Mouse (Mus musculus): Measurements from ENCODE around the gene Olfr592. TPM values are rescaled to one million over a fixed set of nuclear protein-coding genes. Genes with fewer than 3 reads are reported as not detected.

The Olfr592 gene
- 0.02 TPM in 1 of 2 replicates, not detected in the other for polyA plus RNA-seq (2012; ENCODE audit: low replicate concordance)

GRCm38 (mm10) chr7:103184503-103184902, at the start of gene Olfr592:
Gene Olfr592 (plus strand): TSS chr7:103184803.

GRCm38 (mm10) chr7:103140579-103140978, 44.0 kb upstream of the Olfr592 start, which contains the start of gene Olfr588-ps1:
Gene Olfr588-ps1 (plus strand): TSS chr7:103140879.

DNA sequence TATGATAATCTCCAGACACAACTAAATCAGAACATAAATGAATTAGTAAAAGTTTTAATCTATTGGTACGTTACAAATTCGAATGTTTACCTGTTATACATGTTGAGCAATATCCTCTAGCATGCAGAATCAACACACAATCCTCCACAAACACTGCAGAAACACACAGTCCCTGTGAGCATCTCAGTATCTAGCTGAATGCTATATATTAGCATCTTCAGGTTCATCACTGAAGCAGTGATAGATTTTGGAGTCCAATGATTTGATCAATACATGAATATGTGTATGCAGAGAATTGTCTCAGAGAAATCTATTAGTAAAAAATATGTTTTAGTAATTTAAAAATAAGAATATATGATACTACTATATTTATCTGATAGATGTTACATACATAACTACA, 28.3 kb upstream of the Olfr592 start, which contains the start of gene Olfr589:
Olfr589 (minus strand) TSS at position 101 of the 400 bp plus-strand sequence.

DNA sequence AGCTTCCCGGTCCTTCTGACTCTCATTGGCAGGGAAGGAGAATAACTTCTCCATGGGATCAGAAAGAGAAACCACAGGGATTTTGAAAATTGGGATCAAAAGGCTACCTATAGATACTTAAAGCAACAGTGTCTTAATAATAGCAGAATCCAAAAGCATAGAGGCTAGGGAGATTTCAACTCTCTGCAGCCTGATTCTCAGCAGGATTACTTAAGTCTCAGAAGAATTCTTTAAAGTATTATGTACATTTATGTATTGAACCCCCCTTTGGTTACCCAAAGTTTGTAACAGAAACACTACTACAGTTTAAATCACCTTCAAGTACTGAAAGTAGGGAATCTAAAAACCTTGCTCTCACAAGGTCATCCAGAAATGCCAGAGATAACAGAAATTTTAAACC, 6.4 kb upstream of the Olfr592 start, which contains the start of gene Olfr591:
Olfr591 (minus strand) TSS at position 101 of the 400 bp plus-strand sequence.

DNA sequence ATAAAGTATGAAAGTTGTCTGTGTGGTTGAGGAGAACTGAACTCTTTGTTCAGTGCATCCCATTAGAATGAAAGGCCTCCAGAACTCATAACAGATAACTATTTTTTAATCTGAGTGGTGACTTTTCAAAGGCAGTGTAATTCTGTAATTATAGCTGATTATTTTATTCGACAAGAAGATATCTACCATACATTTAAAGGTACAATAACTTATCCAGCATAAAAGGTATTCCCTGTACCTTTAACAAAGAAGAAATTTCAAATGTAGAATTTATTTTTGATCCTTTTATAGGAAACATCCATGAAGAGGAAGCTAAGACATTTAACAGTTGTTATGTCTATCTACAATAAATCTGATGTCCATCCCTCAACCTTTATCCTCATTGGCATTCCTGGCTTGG, 27.0 kb downstream of the Olfr592 start, which contains the start of gene Olfr593:
Olfr593 (plus strand) TSS at position 301 of the 400 bp plus-strand sequence.

DNA sequence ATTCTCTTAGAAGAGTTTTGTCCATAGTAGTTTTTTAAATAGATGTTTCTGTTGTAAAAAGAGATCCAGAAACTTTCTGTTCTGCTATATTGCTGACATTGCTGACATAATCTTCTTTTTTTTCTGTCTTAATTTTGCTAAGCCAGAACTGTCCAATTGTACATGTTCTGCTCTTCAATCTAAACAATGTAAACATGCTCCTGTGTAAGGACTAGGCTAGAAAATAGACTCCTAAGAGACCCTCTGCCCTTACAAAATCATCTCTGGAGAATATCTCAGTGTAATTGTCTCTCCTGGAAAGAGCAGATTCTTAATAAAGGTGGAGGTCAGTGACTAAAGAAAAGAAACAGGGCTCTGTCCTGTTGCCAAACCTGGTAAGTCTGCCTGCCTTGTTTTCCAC, 32.1 kb downstream of the Olfr592 start, which contains the start of gene Olfr594:
Olfr594 (plus strand) TSS at position 301 of the 400 bp plus-strand sequence.

Other genes starting within 250 kb of the Olfr592 start
- gene Olfr573-ps1, start 242.2 kb upstream of the Olfr592 start, polyA plus RNA-seq (2012; ENCODE audit: low replicate concordance): not detected in 2 replicates
- gene Olfr574, start 236.3 kb upstream of the Olfr592 start, polyA plus RNA-seq (2012; ENCODE audit: low replicate concordance): not detected in 2 replicates
- not detected in 2 replicates for gene Olfr575, start 226.0 kb upstream of the Olfr592 start, polyA plus RNA-seq (2012; ENCODE audit: low replicate concordance)
- gene Olfr576, start 222.1 kb upstream of the Olfr592 start, polyA plus RNA-seq (2012; ENCODE audit: low replicate concordance): not detected in 2 replicates
- not detected in 2 replicates for gene Olfr577, start 208.9 kb upstream of the Olfr592 start, polyA plus RNA-seq (2012; ENCODE audit: low replicate concordance)
- gene Olfr578, start 195.5 kb upstream of the Olfr592 start, polyA plus RNA-seq (2012; ENCODE audit: low replicate concordance): not detected in 2 replicates
- not detected in 2 replicates for gene Olfr582, start 146.8 kb upstream of the Olfr592 start, polyA plus RNA-seq (2012; ENCODE audit: low replicate concordance)
- gene Olfr583, start 133.5 kb upstream of the Olfr592 start, polyA plus RNA-seq (2012; ENCODE audit: low replicate concordance): not detected in 2 replicates
- gene Olfr584, start 102.9 kb upstream of the Olfr592 start, polyA plus RNA-seq (2012; ENCODE audit: low replicate concordance): not detected in 2 replicates
- gene Olfr585, start 87.1 kb upstream of the Olfr592 start, polyA plus RNA-seq (2012; ENCODE audit: low replicate concordance): not detected in 2 replicates
- not detected in 2 replicates for gene Olfr586, start 59.2 kb upstream of the Olfr592 start, polyA plus RNA-seq (2012; ENCODE audit: low replicate concordance)
- not detected in 2 replicates for gene Olfr588-ps1, start 43.9 kb upstream of the Olfr592 start, polyA plus RNA-seq (2012; ENCODE audit: low replicate concordance)
- gene Olfr589, start 28.4 kb upstream of the Olfr592 start, polyA plus RNA-seq (2012; ENCODE audit: low replicate concordance): not detected in 2 replicates
- gene Olfr591, start 6.5 kb upstream of the Olfr592 start, polyA plus RNA-seq (2012; ENCODE audit: low replicate concordance): not detected in 2 replicates
- gene Olfr593, start 27.1 kb downstream of the Olfr592 start, polyA plus RNA-seq (2012; ENCODE audit: low replicate concordance): not detected in 2 replicates
- not detected in 2 replicates for gene Olfr594, start 32.2 kb downstream of the Olfr592 start, polyA plus RNA-seq (2012; ENCODE audit: low replicate concordance)
- not detected in 2 replicates for gene Usp17ld, start 67.7 kb downstream of the Olfr592 start, polyA plus RNA-seq (2012; ENCODE audit: low replicate concordance)
- not detected in 2 replicates for gene Olfr596, start 120.8 kb downstream of the Olfr592 start, polyA plus RNA-seq (2012; ENCODE audit: low replicate concordance)
- gene Olfr597, start 131.5 kb downstream of the Olfr592 start, polyA plus RNA-seq (2012; ENCODE audit: low replicate concordance): not detected in 2 replicates
- not detected in 2 replicates for gene Olfr598, start 138.8 kb downstream of the Olfr592 start, polyA plus RNA-seq (2012; ENCODE audit: low replicate concordance)
- not detected in 2 replicates for gene Olfr599, start 151.1 kb downstream of the Olfr592 start, polyA plus RNA-seq (2012; ENCODE audit: low replicate concordance)
- not detected in 2 replicates for gene Olfr600, start 164.9 kb downstream of the Olfr592 start, polyA plus RNA-seq (2012; ENCODE audit: low replicate concordance)
- not detected in 2 replicates for gene Olfr601, start 177.9 kb downstream of the Olfr592 start, polyA plus RNA-seq (2012; ENCODE audit: low replicate concordance)
- not detected in 2 replicates for gene Olfr603, start 201.4 kb downstream of the Olfr592 start, polyA plus RNA-seq (2012; ENCODE audit: low replicate concordance)
- not detected in 2 replicates for gene Usp17lc, start 230.3 kb downstream of the Olfr592 start, polyA plus RNA-seq (2012; ENCODE audit: low replicate concordance)

Data from hematopoietic multipotent progenitor cell, adult 10-12 weeks (in vitro differentiated cells).